Mouse (Mus musculus): ENCODE results near the gene Zfp715. TPM values are rescaled to one million over a fixed set of nuclear protein-coding genes. Genes with fewer than 3 reads are reported as not detected.
"Not testable (repeated sequence)": the region's sequence is repeated elsewhere in the genome, so short reads cannot be mapped to it uniquely, and the experiment has no call there.

Zfp715 gene
- polyA plus RNA-seq, 1 experiment, result 4.6 TPM

DNA sequence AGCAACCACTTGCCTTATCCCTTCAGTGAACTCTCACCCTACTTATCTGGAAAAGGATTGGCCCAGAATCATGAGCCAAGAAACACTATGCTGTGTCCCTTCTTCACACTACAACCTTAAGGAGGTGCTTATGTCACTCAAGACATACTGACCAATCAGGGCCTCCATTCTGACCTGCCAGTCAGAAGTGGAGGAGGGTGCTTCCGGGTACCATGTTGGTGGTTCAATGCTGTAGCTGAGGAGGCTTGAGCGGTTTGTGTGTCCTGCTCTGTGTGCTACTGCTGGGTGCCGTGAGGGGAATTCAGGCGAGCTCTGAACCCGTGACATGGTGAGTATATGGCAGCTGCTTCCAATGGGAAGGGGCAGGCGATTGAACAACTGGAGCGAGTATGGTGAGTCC, 59.6 kb downstream of the Zfp715 start:
- Histone ChIP-seq H3K36me3 (ENCODE audit: control insufficient read depth, insufficient read depth, low read length) (no peaks in the 10 kb centered on the region), H3K27ac (ENCODE audit: insufficient read depth, low read depth, low read length) (no peak overlapping the region), H3K4me1 (ENCODE audit: control insufficient read depth, insufficient read depth, low read length) (no peaks in the 10 kb centered on the region), H3K4me3 (ENCODE audit: insufficient read depth, low read depth, low read length) (no peak overlapping the region), H3K27me3 (replicated peaks; ENCODE audit: control insufficient read depth, insufficient read depth, low read length) (no peaks in the 10 kb centered on the region)
- 81% methylated on average over 7 of the region's 7 CpGs for WGBS
- TF ChIP-seq CTCF (conservative IDR thresholded peaks at IDR 0.05; ENCODE audit: insufficient read depth, insufficient read length, low read depth, low read length) (no peak), POLR2A (IDR thresholded peaks at IDR 0.05; ENCODE audit: low read depth, low read length) (no peak)
- DNase-seq, result no peak

- not testable (repeated sequence) for DNase-seq; H3K4me1 ChIP-seq (ENCODE audit: control insufficient read depth, insufficient read depth, low read length)
- WGBS, result 72% methylated on average over 1 of the region's 1 CpGs
Measured at GRCm38 (mm10) chr7:43250718-43251117, 62.4 kb downstream of the Zfp715 start.

More at GRCm38 (mm10) chr7:43250718-43251117, 62.4 kb downstream of the Zfp715 start:
- H3K27me3 ChIP-seq (replicated peaks; ENCODE audit: control insufficient read depth, insufficient read depth, low read length); H3K27ac ChIP-seq (ENCODE audit: insufficient read depth, low read depth, low read length); H3K4me3 ChIP-seq (ENCODE audit: insufficient read depth, low read depth, low read length); H3K36me3 ChIP-seq (ENCODE audit: control insufficient read depth, insufficient read depth, low read length): not testable (repeated sequence)

Other genes with a start within 250 kb of the Zfp715 start
- gene Zfp936, start 199.1 kb downstream of the Zfp715 start, polyA plus RNA-seq (2012; rRNA removed), result not detected in 2 replicates
- 0.04 and 0.13 TPM in 2 replicates for gene Siglecf, start 38.0 kb upstream of the Zfp715 start, polyA plus RNA-seq (2012; rRNA removed)
- gene Siglecg, start 94.9 kb upstream of the Zfp715 start, polyA plus RNA-seq (2012; rRNA removed), result 1.4 and 7.7 TPM in 2 replicates
- not detected in 2 replicates for gene Lim2, start 114.4 kb upstream of the Zfp715 start, polyA plus RNA-seq (2012; rRNA removed)
- gene Nkg7, start 123.8 kb upstream of the Zfp715 start, polyA plus RNA-seq (2012; rRNA removed), result 2.0 and 8.4 TPM in 2 replicates
- gene Cldnd2, start 127.5 kb upstream of the Zfp715 start, polyA plus RNA-seq (2012; rRNA removed), result 0.33 TPM in 1 of 2 replicates, not detected in the other
- 477 and 614 TPM in 2 replicates for gene Etfb, start 130.8 kb upstream of the Zfp715 start, polyA plus RNA-seq (2012; rRNA removed)
- 1.8 and 3.6 TPM in 2 replicates for gene Gm45233, start 130.8 kb upstream of the Zfp715 start, polyA plus RNA-seq (2012; rRNA removed)
- gene Vsig10l, start 149.9 kb upstream of the Zfp715 start, polyA plus RNA-seq (2012; rRNA removed), result 5.9 and 6.7 TPM in 2 replicates
- 1.0 and 1.1 TPM in 2 replicates for gene Iglon5, start 176.8 kb upstream of the Zfp715 start, polyA plus RNA-seq (2012; rRNA removed)
- gene 4931406B18Rik, start 192.6 kb upstream of the Zfp715 start, polyA plus RNA-seq (2012; rRNA removed), result not detected in 2 replicates
- 2.4 and 3.9 TPM in 2 replicates for gene Cd33, start 231.1 kb upstream of the Zfp715 start, polyA plus RNA-seq (2012; rRNA removed)
- gene Zfp658, start 249.0 kb upstream of the Zfp715 start, polyA plus RNA-seq (2012; rRNA removed), result 0.91 and 1.1 TPM in 2 replicates